Mouse (Mus musculus) left cerebral cortex, adult 2 months (tissue): ENCODE data around the gene Pde4d. TPM values are rescaled to one million over a fixed set of nuclear protein-coding genes. Genes with fewer than 3 reads are reported as not detected.

Source experiments
- DNase-seq, 2 experiments: peaks; one replicate each; pipeline ENCODE4 v3.0.0; 2021 to 2022; ENCODE audit warnings: low spot score in 2 of 2, mixed read lengths in 1 of 2; ENCODE audit errors: extremely low spot score in 1 of 2
- H3K27ac ChIP-seq: fragments of 200-600 bp; 2 replicates; pipeline ENCODE4 v1.8.1; 2022
- H3K4me3 ChIP-seq: fragments of 200-600 bp; 2 replicates; pipeline ENCODE4 v1.8.1; 2022
- CTCF ChIP-seq: fragments of 200-600 bp; IDR thresholded peaks from 2 replicates; pipeline ENCODE4 v1.8.1; 2022; ENCODE audit warnings: antibody characterized with exemption, mild to moderate bottlenecking, moderate library complexity
- intact Hi-C: fragments of 180-260 bp; cut with DNase I; formaldehyde crosslinking; loops from one replicate; pipeline ENCODE4 v1.15.1; 2025
- total RNA-seq, 2 experiments: library from RNA; stranded (reverse); gene quantifications; 2 replicates each; pipeline ENCODE4 v1.2.3; 2021

Gene Pde4d
- total RNA-seq, 2 experiments from 2014 or later: 116 to 121 TPM

- intact Hi-C loops: no loop called here
- no peak for TF ChIP-seq CTCF
- no peak for DNase-seq
- H3K27ac ChIP-seq: no peak overlapping the region; the same call in 1 of the 2 replicates
- no peak overlapping the region for H3K4me3 ChIP-seq
Observed at GRCm38 (mm10) chr13:108497768-108498167, 48.0 kb downstream of the Pde4d start.

GRCm38 (mm10) chr13:108498247-108498743 is 48.5 kb downstream of the Pde4d start:
- TF ChIP-seq CTCF: no peak
- intact Hi-C loops: no loop called here
- no peak for DNase-seq
- Histone ChIP-seq H3K4me3 (peak overlapping the region; percentile 30), H3K27ac (peak overlapping the region; percentile 63)

- intact Hi-C loops: no loop called here
- peak overlapping the region; percentile 63 for H3K27ac ChIP-seq
- H3K4me3 ChIP-seq: peak overlapping the region; percentile 30
- TF ChIP-seq CTCF: no peak
- no peak for DNase-seq
Observed at GRCm38 (mm10) chr13:108498773-108499313, 49.1 kb downstream of the Pde4d start.

GRCm38 (mm10) chr13:108501386-108501785 is 51.6 kb downstream of the Pde4d start:
- Histone ChIP-seq H3K4me3 (no peak overlapping the region), H3K27ac (no peak overlapping the region)
- no peak for TF ChIP-seq CTCF
- intact Hi-C loops: no loop called here
- no peak for DNase-seq

GRCm38 (mm10) chr13:108524548-108524947 is 74.8 kb downstream of the Pde4d start:
- TF ChIP-seq CTCF: no peak
- intact Hi-C loops: no loop called here
- H3K27ac ChIP-seq: peak overlapping the region; percentile 20

GRCm38 (mm10) chr13:108524969-108525368 is 75.2 kb downstream of the Pde4d start:
- no peak for TF ChIP-seq CTCF
- intact Hi-C loops: no loop called here
- no peak overlapping the region for H3K4me3 ChIP-seq
- H3K27ac ChIP-seq: peak overlapping the region; percentile 20
- no peak for DNase-seq

More at GRCm38 (mm10) chr13:108524548-108524947, 74.8 kb downstream of the Pde4d start:
- DNase-seq: no peak
- no peak overlapping the region for H3K4me3 ChIP-seq

- Histone ChIP-seq H3K27ac (peak overlapping the region; percentile 32; the same call in 1 of the 2 replicates), H3K4me3 (no peak overlapping the region)
- no peak for DNase-seq
- no peak for TF ChIP-seq CTCF
- intact Hi-C loops: no loop called here
Observed at GRCm38 (mm10) chr13:108526258-108527007, 76.7 kb downstream of the Pde4d start.

- DNase-seq: no peak
- no peak overlapping the region for H3K4me3 ChIP-seq
- intact Hi-C loops: no loop called here
- peak overlapping the region; percentile 28; the same call in 1 of the 2 replicates for H3K27ac ChIP-seq
- no peak for TF ChIP-seq CTCF
Observed at GRCm38 (mm10) chr13:108527090-108527770, 77.5 kb downstream of the Pde4d start.

- no peak for DNase-seq
- Histone ChIP-seq H3K27ac (no peak overlapping the region), H3K4me3 (no peak overlapping the region)
- TF ChIP-seq CTCF: no peak
- intact Hi-C loops: no loop called here
Observed at GRCm38 (mm10) chr13:108528343-108528742, 78.6 kb downstream of the Pde4d start.

GRCm38 (mm10) chr13:108532875-108533274 is 83.1 kb downstream of the Pde4d start:
- intact Hi-C loops: loop anchor here (10.0 kb wide), 1 partner anchor 642 kb away; no protein-coding TSS in a partner anchor
- no peak for DNase-seq
- Histone ChIP-seq H3K4me3 (no peak overlapping the region), H3K27ac (no peak overlapping the region)
- no peak for TF ChIP-seq CTCF

- H3K4me3 ChIP-seq: no peak overlapping the region
- intact Hi-C loops: loop anchor here (10.0 kb wide), 1 partner anchor 638 kb away; no protein-coding TSS in a partner anchor
- no peak for DNase-seq
- no peak overlapping the region for H3K27ac ChIP-seq
- TF ChIP-seq CTCF: no peak
Observed at GRCm38 (mm10) chr13:108536436-108536835, 86.7 kb downstream of the Pde4d start.

- Histone ChIP-seq H3K4me3 (no peak overlapping the region), H3K27ac (no peak overlapping the region)
- no peak for TF ChIP-seq CTCF
- DNase-seq: no peak
- intact Hi-C loops: loop anchor here (10.0 kb wide), 1 partner anchor 638 kb away; no protein-coding TSS in a partner anchor
Observed at GRCm38 (mm10) chr13:108536951-108537350, 87.2 kb downstream of the Pde4d start.
